Mouse (Mus musculus): ENCODE data around the gene Aarsd1. TPM values are rescaled to one million over a fixed set of nuclear protein-coding genes. Genes with fewer than 3 reads are reported as not detected.
"Not testable (repeated sequence)": the region's sequence is repeated elsewhere in the genome, so short reads cannot be mapped to it uniquely, and the experiment has no call there.

Gene Aarsd1
- total RNA-seq (2015; ENCODE audit: low replicate concordance) (2.9 and 5.2 TPM in 2 replicates), total RNA-seq (2017; ENCODE audit: low replicate concordance) (4.6 and 17.4 TPM in 2 replicates)

GRCm38 (mm10) chr11:101417101-101417855 is at the start of gene Aarsd1:
Aarsd1 (minus strand) TSS chr11:101417615.
- peak; percentile 78 for ATAC-seq (replicated peaks; ENCODE audit: low FRiP score, poor library complexity, severe bottlenecking)

- not testable (repeated sequence) for ATAC-seq (replicated peaks; ENCODE audit: low FRiP score, poor library complexity, severe bottlenecking)
These were observed 49.1 kb upstream of the Aarsd1 start for GRCm38 (mm10) chr11:101466552-101466950.

- ATAC-seq (replicated peaks; ENCODE audit: low FRiP score, poor library complexity, severe bottlenecking): peak; percentile 32; the same call in 1 of the 2 replicates
These were observed 48.6 kb upstream of the Aarsd1 start, which contains the start of gene Vat1 for GRCm38 (mm10) chr11:101465869-101466551. Vat1 (minus strand) TSS chr11:101466230.

- no peak for ATAC-seq (replicated peaks; ENCODE audit: low FRiP score, poor library complexity, severe bottlenecking)
These were observed 47.9 kb upstream of the Aarsd1 start for GRCm38 (mm10) chr11:101465101-101465868.

GRCm38 (mm10) chr11:101464211-101465100 is 47.0 kb upstream of the Aarsd1 start, which contains the start of gene Rnd2:
Rnd2 (plus strand) TSS chr11:101464999.
- ATAC-seq (replicated peaks; ENCODE audit: low FRiP score, poor library complexity, severe bottlenecking): no peak

GRCm38 (mm10) chr11:101462583-101463440 is 45.4 kb upstream of the Aarsd1 start:
- no peak for ATAC-seq (replicated peaks; ENCODE audit: low FRiP score, poor library complexity, severe bottlenecking)

GRCm38 (mm10) chr11:101462141-101462540 is 44.7 kb upstream of the Aarsd1 start:
- ATAC-seq (replicated peaks; ENCODE audit: low FRiP score, poor library complexity, severe bottlenecking): no peak

GRCm38 (mm10) chr11:101460321-101460720 is 42.9 kb upstream of the Aarsd1 start:
- ATAC-seq (replicated peaks; ENCODE audit: low FRiP score, poor library complexity, severe bottlenecking): no peak

- ATAC-seq (replicated peaks; ENCODE audit: low FRiP score, poor library complexity, severe bottlenecking): no peak
These were observed 42.3 kb upstream of the Aarsd1 start for GRCm38 (mm10) chr11:101459716-101460115.

- no peak for ATAC-seq (replicated peaks; ENCODE audit: low FRiP score, poor library complexity, severe bottlenecking)
These were observed 40.8 kb upstream of the Aarsd1 start for GRCm38 (mm10) chr11:101458217-101458616.

- no peak for ATAC-seq (replicated peaks; ENCODE audit: low FRiP score, poor library complexity, severe bottlenecking)
These were observed 40.2 kb upstream of the Aarsd1 start for GRCm38 (mm10) chr11:101457631-101458030.

GRCm38 (mm10) chr11:101455627-101456026 is 38.2 kb upstream of the Aarsd1 start:
- no peak for ATAC-seq (replicated peaks; ENCODE audit: low FRiP score, poor library complexity, severe bottlenecking)

GRCm38 (mm10) chr11:101454702-101455101 is 37.3 kb upstream of the Aarsd1 start:
- no peak for ATAC-seq (replicated peaks; ENCODE audit: low FRiP score, poor library complexity, severe bottlenecking)

GRCm38 (mm10) chr11:101452093-101452774 is 34.8 kb upstream of the Aarsd1 start:
- ATAC-seq (replicated peaks; ENCODE audit: low FRiP score, poor library complexity, severe bottlenecking): no peak

GRCm38 (mm10) chr11:101451536-101451935 is 34.1 kb upstream of the Aarsd1 start:
- ATAC-seq (replicated peaks; ENCODE audit: low FRiP score, poor library complexity, severe bottlenecking): no peak

- ATAC-seq (replicated peaks; ENCODE audit: low FRiP score, poor library complexity, severe bottlenecking): 0 out of 2 replicates have a peak, but pooled peaks have one; percentile 36
These were observed 33.0 kb upstream of the Aarsd1 start for GRCm38 (mm10) chr11:101450394-101450793.

GRCm38 (mm10) chr11:101449596-101449995 is 32.2 kb upstream of the Aarsd1 start:
- ATAC-seq (replicated peaks; ENCODE audit: low FRiP score, poor library complexity, severe bottlenecking): not testable (repeated sequence)

- ATAC-seq (replicated peaks; ENCODE audit: low FRiP score, poor library complexity, severe bottlenecking): peak; percentile 77
These were observed 31.5 kb upstream of the Aarsd1 start for GRCm38 (mm10) chr11:101448899-101449298.
